Mouse (Mus musculus) liver, embryonic 16.5 days (tissue): ENCODE results near the gene Clba1. TPM values are rescaled to one million over a fixed set of nuclear protein-coding genes. Genes with fewer than 3 reads are reported as not detected.

ENCODE experiments used
- ATAC-seq: fragments of 200-750 bp; cut with Nextera tagmentation; 2 replicates; pipeline ENCODE4 v1.8.0; 2017; ENCODE audit warnings: low read depth, mild to moderate bottlenecking, moderate number of reproducible peaks, moderate library complexity
- H3K27ac ChIP-seq: fragments of 300-500 bp; sonication (generic); 2 replicates; pipeline ENCODE4 v1.5.1; 2014; ENCODE audit warnings: mild to moderate bottlenecking, low read length
- H3K27me3 ChIP-seq: fragments of 300-500 bp; sonication (generic); 2 replicates; pipeline ENCODE4 v1.6.1; 2014; ENCODE audit warnings: low read depth, low read length, mixed read lengths; ENCODE audit not compliant: control insufficient read depth, insufficient read depth
- H3K36me3 ChIP-seq: fragments of 300-500 bp; sonication (generic); 2 replicates; pipeline ENCODE4 v1.6.1; 2014; ENCODE audit warnings: mild to moderate bottlenecking; ENCODE audit not compliant: control insufficient read depth, insufficient read depth
- H3K4me1 ChIP-seq: fragments of 300-500 bp; sonication (generic); 2 replicates; pipeline ENCODE4 v1.6.1; 2014; ENCODE audit warnings: low read depth, low read length, mixed read lengths; ENCODE audit not compliant: control insufficient read depth
- H3K4me2 ChIP-seq: fragments of 300-500 bp; sonication (generic); 2 replicates; pipeline ENCODE4 v1.6.1; 2014; ENCODE audit warnings: low read depth, low read length, mixed read lengths
- H3K4me3 ChIP-seq: fragments of 300-500 bp; sonication (generic); 2 replicates; pipeline ENCODE4 v1.5.1; 2014; ENCODE audit warnings: low read depth, mild to moderate bottlenecking, low read length
- H3K9ac ChIP-seq: fragments of 300-500 bp; sonication (generic); 2 replicates; pipeline ENCODE4 v1.6.1; 2014; ENCODE audit warnings: low read depth, low read length
- H3K9me3 ChIP-seq: fragments of 300-500 bp; sonication (generic); replicated peaks from 2 replicates; pipeline ENCODE4 v1.6.1; 2016; ENCODE audit warnings: low read length; ENCODE audit not compliant: control insufficient read depth
- WGBS: fragments of 180-500 bp; shearing (Covaris S2); extraction: QIAGEN DNeasy Blood & Tissue Kit; methylation state at CpG from one replicate; pipeline ENCODE4 v1.1.7; 2014; ENCODE audit not compliant: insufficient replicate concordance; 5-methylcytosine and 5-hydroxymethylcytosine counted together
- polyA plus RNA-seq: library from polyadenylated mRNA; unstranded; fragments of >200 nt; fragmentation: Nextera tagmentation; extraction: Ambion mirVana; gene quantifications from 2 replicates; pipeline ENCODE4 v1.2.1, GENCODE M21; 2015

Clba1 gene
- polyA plus RNA-seq, 1 experiment from 2014 or later = 0.34 TPM

DNA sequence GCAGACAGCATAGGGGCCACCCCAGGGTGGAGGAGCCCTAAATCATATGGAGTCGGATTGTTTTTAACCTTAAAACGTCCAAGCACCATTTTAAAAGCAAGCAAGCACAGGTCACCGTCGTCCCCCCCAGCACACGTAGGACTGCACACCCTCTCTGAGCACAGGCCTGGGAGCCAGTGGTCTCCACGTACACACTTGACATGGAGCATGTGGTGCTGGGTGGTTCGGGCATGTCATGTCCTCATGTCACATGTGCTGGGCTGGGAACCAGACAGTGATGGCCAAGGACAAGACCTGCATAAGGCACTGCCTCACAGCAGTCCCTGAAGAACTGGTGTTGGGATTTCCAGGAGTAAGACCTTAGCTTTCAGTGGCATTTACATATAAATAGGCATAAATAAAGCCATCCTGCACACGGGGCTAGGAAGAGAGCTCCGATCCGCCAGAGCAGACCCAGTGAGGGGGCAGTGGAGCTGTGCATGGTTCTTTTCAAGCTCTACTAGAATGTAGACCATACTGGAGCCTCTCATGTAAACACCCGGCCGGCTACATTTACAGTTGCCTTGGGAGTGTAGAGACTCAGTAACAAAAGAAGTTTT lies 11.8 kb downstream of the Clba1 start:
- 85% methylated on average over 12 of the region's 12 CpGs for whole genome bisulfite sequencing
- H3K4me1 ChIP-seq = peaks cover 29% of the 10 kb centered on the region
- H3K36me3 ChIP-seq = peaks cover 46% of the 10 kb centered on the region

DNA sequence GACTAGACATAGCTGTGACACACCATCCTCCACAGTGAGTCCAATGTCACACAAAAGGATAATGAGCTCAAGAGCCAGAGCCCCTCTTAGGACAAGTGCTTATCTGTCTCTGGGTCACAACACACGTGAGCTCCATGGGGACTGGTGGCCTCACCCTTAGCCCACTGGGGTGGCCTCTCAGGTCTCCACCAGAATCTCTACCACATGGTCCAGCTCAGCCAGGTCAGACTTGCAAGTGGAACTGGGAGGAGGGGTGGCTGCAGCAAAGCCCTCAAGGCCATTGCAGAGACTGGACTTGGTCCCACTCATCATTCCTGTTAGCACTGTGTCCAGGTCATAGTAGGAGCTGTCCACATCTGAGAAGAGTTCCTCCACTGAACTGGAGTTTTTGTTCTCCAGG lies 12.5 kb downstream of the Clba1 start:
- Histone ChIP-seq H3K36me3 (peaks cover 47% of the 10 kb centered on the region), H3K27me3 (no peaks in the 10 kb centered on the region), H3K9me3 (no peaks in the 10 kb centered on the region), H3K4me1 (peaks cover 36% of the 10 kb centered on the region), H3K27ac (no peak overlapping the region), H3K4me2 (no peak overlapping the region), H3K4me3 (no peak overlapping the region), H3K9ac (no peak overlapping the region)
- 22% methylated on average over 1 of the region's 1 CpGs for WGBS
- no peak for ATAC-seq

More for the DNA sequence above, 11.8 kb downstream of the Clba1 start:
- H3K27ac ChIP-seq = no peak overlapping the region
- no peaks in the 10 kb centered on the region for H3K9me3 ChIP-seq
- no peak overlapping the region for H3K4me2 ChIP-seq
- H3K27me3 ChIP-seq = no peaks in the 10 kb centered on the region
- no peak overlapping the region for H3K4me3 ChIP-seq
- ATAC-seq = no peak
- H3K9ac ChIP-seq = no peak overlapping the region

DNA sequence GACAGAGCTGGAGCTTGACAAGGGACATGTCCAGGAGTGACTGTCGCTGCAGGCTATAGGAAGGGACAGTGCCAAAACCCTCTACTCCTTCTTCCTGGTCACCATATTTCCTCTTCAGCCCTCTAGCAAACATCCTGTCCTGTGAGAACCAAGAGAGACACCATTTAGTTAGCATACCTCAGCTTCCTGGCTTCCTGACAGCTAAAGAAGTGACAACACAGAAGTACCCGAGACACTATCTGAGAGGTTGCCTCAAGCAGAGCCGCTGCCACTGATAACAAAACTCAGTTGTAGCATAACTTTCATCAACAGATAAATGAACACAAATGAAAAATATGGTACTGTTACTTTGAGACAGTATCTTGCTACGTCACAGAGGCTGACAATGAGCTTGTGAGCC lies 13.2 kb downstream of the Clba1 start:
- Histone ChIP-seq H3K9me3 (no peaks in the 10 kb centered on the region), H3K9ac (no peak overlapping the region), H3K27me3 (no peaks in the 10 kb centered on the region), H3K4me2 (no peak overlapping the region), H3K4me1 (peaks cover 43% of the 10 kb centered on the region), H3K4me3 (no peak overlapping the region), H3K27ac (no peak overlapping the region), H3K36me3 (peaks cover 55% of the 10 kb centered on the region)
- ATAC-seq = no peak
- 46% methylated on average over 4 of the region's 4 CpGs for WGBS

- WGBS = 73% methylated on average over 2 of the region's 2 CpGs
- H3K4me1 ChIP-seq = peaks cover 50% of the 10 kb centered on the region
- no peak overlapping the region for H3K9ac ChIP-seq
- H3K27me3 ChIP-seq = no peaks in the 10 kb centered on the region
- no peak overlapping the region for H3K27ac ChIP-seq
- no peak overlapping the region for H3K4me3 ChIP-seq
- no peak overlapping the region for H3K4me2 ChIP-seq
- no peak for ATAC-seq
- no peaks in the 10 kb centered on the region for H3K9me3 ChIP-seq
- peaks cover 60% of the 10 kb centered on the region for H3K36me3 ChIP-seq
These were observed 13.9 kb downstream of the Clba1 start for GRCm38 (mm10) chr12:112822676-112823075.

DNA sequence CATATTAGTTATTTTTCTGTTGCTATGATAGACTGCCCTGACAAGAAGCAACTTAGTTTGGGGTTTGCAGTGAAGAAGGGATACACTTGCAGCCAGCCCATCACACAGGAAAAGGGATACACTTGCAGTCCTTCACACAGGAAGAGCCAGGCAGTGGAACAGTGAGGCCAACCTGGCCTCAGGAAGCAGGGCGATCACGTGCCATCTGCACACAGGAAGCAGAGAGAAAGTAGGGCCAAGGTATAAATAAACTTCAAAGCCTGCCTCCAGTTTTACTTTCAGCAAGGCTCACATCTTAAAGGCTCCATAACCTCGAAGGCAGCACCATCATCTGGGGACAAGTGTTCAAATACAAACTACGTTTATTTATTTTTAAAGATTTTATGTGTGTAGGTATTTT lies 14.5 kb downstream of the Clba1 start:
- no peak for ATAC-seq
- 35% methylated on average over 4 of the region's 4 CpGs for WGBS
- Histone ChIP-seq H3K4me3 (no peak overlapping the region), H3K27ac (no peak overlapping the region), H3K4me1 (peaks cover 53% of the 10 kb centered on the region), H3K9me3 (no peaks in the 10 kb centered on the region), H3K27me3 (no peaks in the 10 kb centered on the region), H3K36me3 (peaks cover 58% of the 10 kb centered on the region), H3K4me2 (no peak overlapping the region), H3K9ac (no peak overlapping the region)

GRCm38 (mm10) chr12:112825901-112826300 lies 17.2 kb downstream of the Clba1 start:
- no peak overlapping the region for H3K4me3 ChIP-seq
- H3K9ac ChIP-seq = no peak overlapping the region
- 75% methylated on average over 5 of the region's 5 CpGs for WGBS
- H3K27me3 ChIP-seq = no peaks in the 10 kb centered on the region
- H3K4me2 ChIP-seq = 0 out of 2 replicates have a peak overlapping the region, but pooled peaks have one; percentile 91
- H3K27ac ChIP-seq = no peak overlapping the region
- H3K36me3 ChIP-seq = peaks cover 32% of the 10 kb centered on the region
- no peak for ATAC-seq
- H3K4me1 ChIP-seq = peaks cover 62% of the 10 kb centered on the region
- H3K9me3 ChIP-seq = no peaks in the 10 kb centered on the region

DNA sequence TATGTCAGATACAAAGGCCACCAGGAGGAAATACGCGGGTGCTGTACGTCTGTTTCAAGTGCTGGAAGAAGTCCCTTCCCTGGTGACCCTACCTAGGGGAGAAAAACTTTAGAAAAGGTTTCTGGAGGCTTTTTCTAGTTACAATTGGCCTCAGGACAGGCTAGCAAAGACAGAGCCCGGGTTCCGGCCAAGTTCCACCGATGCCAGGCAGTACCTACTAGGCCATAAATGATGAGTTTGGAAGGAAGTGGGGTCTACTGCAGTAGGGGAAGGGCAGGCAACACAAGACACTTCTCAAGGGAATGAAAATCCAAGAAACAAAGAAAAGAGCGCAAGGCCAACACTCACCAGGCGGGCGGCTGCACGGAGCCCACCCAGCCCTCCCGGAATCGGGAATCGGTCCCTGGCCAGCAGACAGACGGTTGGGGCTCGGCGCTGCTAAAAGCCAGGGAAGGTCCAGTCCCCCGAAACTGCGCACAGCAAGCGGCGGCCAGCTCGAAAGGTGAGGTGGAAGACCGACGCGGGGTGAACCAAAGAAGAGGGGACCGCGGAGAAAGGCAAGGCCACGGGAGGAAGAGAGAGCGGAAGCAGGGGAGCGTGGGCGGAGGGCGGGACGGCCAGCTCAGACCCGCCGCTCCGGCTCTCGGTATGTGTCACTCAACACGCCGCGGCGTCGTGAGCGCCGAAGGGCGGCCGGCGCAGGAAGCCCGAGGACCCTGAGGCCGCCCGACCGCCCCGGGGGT lies 19.9 kb downstream of the Clba1 start:
- H3K4me1 ChIP-seq = peaks cover 47% of the 10 kb centered on the region
- H3K4me3 ChIP-seq = peak overlapping the region; percentile 98
- WGBS = under 1% methylated on average over 50 of the region's 51 CpGs
- no peaks in the 10 kb centered on the region for H3K27me3 ChIP-seq
- H3K4me2 ChIP-seq = peak overlapping the region; percentile 91
- ATAC-seq = peak; percentile 62
- H3K9me3 ChIP-seq = no peaks in the 10 kb centered on the region
- H3K27ac ChIP-seq = peak overlapping the region; percentile 92
- H3K9ac ChIP-seq = peak overlapping the region; percentile 99
- H3K36me3 ChIP-seq = peaks cover 23% of the 10 kb centered on the region

DNA sequence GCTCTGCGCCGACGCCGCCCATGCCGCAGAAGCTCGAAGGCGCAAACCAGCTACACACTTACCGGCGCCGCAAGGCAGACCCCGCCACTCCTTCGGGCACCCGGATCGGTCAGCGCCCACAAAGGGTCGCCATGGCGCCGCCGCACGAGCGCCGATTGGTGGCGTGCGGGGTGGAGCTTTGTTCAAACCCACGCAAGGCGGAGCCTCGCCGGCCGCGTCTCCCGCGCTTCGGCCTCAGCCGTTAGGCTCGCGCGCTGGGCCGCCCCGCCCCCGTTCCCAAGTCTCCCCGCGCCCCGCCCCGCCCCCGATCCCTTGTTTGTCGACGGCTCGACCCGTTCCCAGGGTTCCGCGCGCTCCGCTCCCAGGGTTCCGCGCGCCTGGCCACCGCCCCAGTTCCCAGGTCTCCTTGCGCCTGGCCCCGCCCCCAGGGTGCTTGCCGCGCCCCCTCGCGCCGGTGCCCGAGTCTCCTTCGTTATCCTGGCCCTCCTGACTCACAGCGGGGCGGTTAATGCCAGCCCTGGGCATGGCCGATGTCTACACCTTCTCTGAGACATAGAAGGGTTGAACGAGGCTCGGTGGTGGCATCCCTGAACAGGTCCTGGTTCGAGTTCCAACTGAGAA lies 20.6 kb downstream of the Clba1 start, which contains the start of gene Cdca4:
Cdca4 (minus strand) TSS at position 180 of the 621 bp plus-strand sequence.
- Histone ChIP-seq H3K36me3 (peaks cover 23% of the 10 kb centered on the region), H3K4me2 (peak within 1 kb of the TSS; percentile 93), H3K9me3 (no peaks in the 10 kb centered on the region), H3K9ac (peak within 1 kb of the TSS; percentile 99), H3K27ac (peak within 1 kb of the TSS; percentile 92), H3K4me1 (peaks cover 46% of the 10 kb centered on the region), H3K27me3 (no peaks in the 10 kb centered on the region), H3K4me3 (peak within 1 kb of the TSS; percentile 98)
- ATAC-seq = peak; percentile 93
- WGBS = under 1% methylated on average over 70 of the region's 72 CpGs

- WGBS = 4% methylated on average over 2 of the region's 2 CpGs
- H3K9me3 ChIP-seq = no peaks in the 10 kb centered on the region
- no peak for ATAC-seq
- peak overlapping the region; percentile 93 for H3K4me2 ChIP-seq
- peak overlapping the region; percentile 80 for H3K27ac ChIP-seq
- H3K36me3 ChIP-seq = peaks cover 22% of the 10 kb centered on the region
- peak overlapping the region; percentile 98 for H3K4me3 ChIP-seq
- no peaks in the 10 kb centered on the region for H3K27me3 ChIP-seq
- peak overlapping the region; percentile 86 for H3K9ac ChIP-seq
- peaks cover 42% of the 10 kb centered on the region for H3K4me1 ChIP-seq
These were observed 21.4 kb downstream of the Clba1 start for GRCm38 (mm10) chr12:112830141-112830540.
